Mouse (Mus musculus): Measurements from ENCODE around the gene Mras. TPM values are rescaled to one million over a fixed set of nuclear protein-coding genes. Genes with fewer than 3 reads are reported as not detected.

The Mras gene
- polyA plus RNA-seq, 1 experiment from 2014 or later = 50.9 TPM

DNA sequence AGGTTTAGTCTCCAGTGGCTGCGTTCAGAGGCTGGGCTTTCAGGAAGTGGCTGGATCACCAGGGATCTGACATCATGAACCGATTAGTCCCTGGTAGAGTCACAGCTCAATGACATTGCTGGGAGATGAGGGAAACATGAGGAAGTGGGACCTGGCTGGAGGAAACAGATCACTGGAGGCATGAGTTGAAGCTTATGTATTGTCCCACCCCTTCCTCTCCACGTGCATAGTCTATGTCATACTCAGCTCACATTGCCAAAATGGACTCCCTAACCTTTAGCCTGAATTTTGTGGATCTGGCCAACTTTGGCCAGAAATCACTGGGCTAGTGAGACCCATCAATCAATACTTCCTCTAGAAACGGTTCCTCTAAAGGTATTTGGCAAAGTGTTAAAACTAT is 84.2 kb downstream of the Mras start:
- H3K4me2 ChIP-seq = no peak overlapping the region
- no peaks in the 10 kb centered on the region for H3K9me3 ChIP-seq (replicated peaks)
- H3K4me1 ChIP-seq = peaks cover 10% of the 10 kb centered on the region
- no peaks in the 10 kb centered on the region for H3K36me3 ChIP-seq
- H3K27ac ChIP-seq (replicated peaks) = no peak overlapping the region
- H3K4me3 ChIP-seq (replicated peaks) = no peak overlapping the region
- ATAC-seq (ENCODE audit: low FRiP score) = no peak
- H3K27me3 ChIP-seq (replicated peaks) = peaks cover 25% of the 10 kb centered on the region
- H3K9ac ChIP-seq (replicated peaks) = no peak overlapping the region
- 82% methylated on average over 4 of the region's 4 CpGs for WGBS

- 20% methylated on average over 4 of the region's 4 CpGs for WGBS
- H3K9me3 ChIP-seq (replicated peaks) = no peaks in the 10 kb centered on the region
- no peak overlapping the region for H3K4me3 ChIP-seq (replicated peaks)
- peaks cover 13% of the 10 kb centered on the region; the same call in 1 of the 2 replicates for H3K4me1 ChIP-seq
- H3K36me3 ChIP-seq = no peaks in the 10 kb centered on the region
- peak; percentile 88 for ATAC-seq (ENCODE audit: low FRiP score)
- H3K27me3 ChIP-seq (replicated peaks) = no peaks in the 10 kb centered on the region
- H3K9ac ChIP-seq (replicated peaks) = no peak overlapping the region
- 0 out of 2 replicates have a peak overlapping the region, but pooled peaks have one; percentile 48 for H3K27ac ChIP-seq (replicated peaks)
- H3K4me2 ChIP-seq = no peak overlapping the region
Observed at GRCm38 (mm10) chr9:99345351-99345792, 91.8 kb downstream of the Mras start.

DNA sequence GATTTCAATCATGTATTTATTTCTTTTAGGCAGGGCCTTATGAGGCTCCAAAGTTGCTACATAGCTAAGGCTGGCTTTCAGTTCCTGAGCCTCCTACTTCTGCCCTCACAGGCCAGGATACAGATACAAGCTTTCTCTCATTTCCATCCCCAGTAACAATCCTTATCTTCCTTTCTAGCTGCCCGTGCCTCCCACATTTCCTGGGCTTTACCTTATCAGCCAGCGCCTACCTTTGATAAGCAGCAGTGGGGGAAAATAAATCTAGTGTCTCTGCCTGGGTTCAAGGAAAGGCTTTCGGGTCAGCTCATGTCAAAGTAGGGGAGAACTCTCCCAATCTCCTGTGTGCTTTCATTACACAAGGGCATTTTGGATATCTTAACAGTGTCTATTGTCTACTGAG is 95.6 kb downstream of the Mras start:
- Histone ChIP-seq H3K4me3 (replicated peaks) (no peak overlapping the region), H3K9me3 (replicated peaks) (no peaks in the 10 kb centered on the region), H3K4me2 (no peak overlapping the region), H3K27ac (replicated peaks) (no peak overlapping the region), H3K36me3 (no peaks in the 10 kb centered on the region), H3K27me3 (replicated peaks) (no peaks in the 10 kb centered on the region), H3K9ac (replicated peaks) (no peak overlapping the region), H3K4me1 (peaks cover 13% of the 10 kb centered on the region; the same call in 1 of the 2 replicates)
- 86% methylated on average over 3 of the region's 3 CpGs for WGBS
- ATAC-seq (ENCODE audit: low FRiP score) = no peak

DNA sequence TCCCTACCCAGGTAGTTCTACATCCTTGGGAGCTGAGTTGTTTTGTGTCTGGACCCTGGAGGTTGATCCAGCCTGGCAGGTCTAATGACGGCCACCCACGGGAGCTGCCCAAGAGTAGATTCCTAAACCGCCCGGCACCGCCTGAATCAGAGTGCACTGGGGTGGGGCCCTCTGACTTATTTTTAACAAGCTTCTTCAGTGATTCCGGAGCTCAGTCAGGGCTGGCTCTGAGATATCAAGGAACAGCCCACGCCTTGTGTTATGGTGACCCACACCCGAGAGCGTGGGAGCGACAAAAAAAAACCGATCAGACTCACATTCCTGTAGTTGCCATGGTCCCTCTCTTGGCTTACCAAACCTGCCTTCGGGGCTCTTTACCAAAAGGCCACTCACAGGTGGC is 97.1 kb downstream of the Mras start:
- no peaks in the 10 kb centered on the region for H3K9me3 ChIP-seq (replicated peaks)
- H3K4me2 ChIP-seq = no peak overlapping the region
- H3K4me3 ChIP-seq (replicated peaks) = no peak overlapping the region
- no peak for ATAC-seq (ENCODE audit: low FRiP score)
- WGBS = 76% methylated on average over 12 of the region's 12 CpGs
- no peak overlapping the region for H3K27ac ChIP-seq (replicated peaks)
- H3K4me1 ChIP-seq = peaks cover 10% of the 10 kb centered on the region; the same call in 1 of the 2 replicates
- no peaks in the 10 kb centered on the region for H3K27me3 ChIP-seq (replicated peaks)
- no peaks in the 10 kb centered on the region for H3K36me3 ChIP-seq
- no peak overlapping the region for H3K9ac ChIP-seq (replicated peaks)

GRCm38 (mm10) chr9:99339182-99339581 is 98.0 kb downstream of the Mras start:
- H3K27me3 ChIP-seq (replicated peaks) = no peaks in the 10 kb centered on the region
- no peaks in the 10 kb centered on the region for H3K9me3 ChIP-seq (replicated peaks)
- no peak overlapping the region for H3K27ac ChIP-seq (replicated peaks)
- ATAC-seq (ENCODE audit: low FRiP score) = no peak
- H3K36me3 ChIP-seq = no peaks in the 10 kb centered on the region
- H3K4me3 ChIP-seq (replicated peaks) = no peak overlapping the region
- WGBS = 89% methylated on average over 1 of the region's 1 CpGs
- H3K4me1 ChIP-seq = 0 out of 2 replicates have a peak, but pooled peaks cover 4% of the 10 kb centered on the region
- H3K9ac ChIP-seq (replicated peaks) = no peak overlapping the region
- H3K4me2 ChIP-seq = no peak overlapping the region

GRCm38 (mm10) chr9:99338293-99338692 is 98.9 kb downstream of the Mras start:
- 89% methylated on average over 1 of the region's 1 CpGs for WGBS
- H3K4me3 ChIP-seq (replicated peaks) = no peak overlapping the region
- ATAC-seq (ENCODE audit: low FRiP score) = no peak

GRCm38 (mm10) chr9:99336538-99336937 is 100.6 kb downstream of the Mras start:
- H3K4me1 ChIP-seq = no peaks in the 10 kb centered on the region
- ATAC-seq (ENCODE audit: low FRiP score) = no peak

More at GRCm38 (mm10) chr9:99338293-99338692, 98.9 kb downstream of the Mras start:
- no peaks in the 10 kb centered on the region for H3K9me3 ChIP-seq (replicated peaks)
- no peak overlapping the region for H3K27ac ChIP-seq (replicated peaks)
- H3K27me3 ChIP-seq (replicated peaks) = no peaks in the 10 kb centered on the region
- H3K4me2 ChIP-seq = no peak overlapping the region
- 0 out of 2 replicates have a peak, but pooled peaks cover 3% of the 10 kb centered on the region for H3K4me1 ChIP-seq
- no peak overlapping the region for H3K9ac ChIP-seq (replicated peaks)
- H3K36me3 ChIP-seq = no peaks in the 10 kb centered on the region

More at GRCm38 (mm10) chr9:99336538-99336937, 100.6 kb downstream of the Mras start:
- no peak overlapping the region for H3K27ac ChIP-seq (replicated peaks)
- no peaks in the 10 kb centered on the region for H3K27me3 ChIP-seq (replicated peaks)
- no peaks in the 10 kb centered on the region for H3K36me3 ChIP-seq
- no peak overlapping the region for H3K4me2 ChIP-seq
- 92% methylated on average over 4 of the region's 4 CpGs for WGBS
- H3K9ac ChIP-seq (replicated peaks) = no peak overlapping the region
- no peak overlapping the region for H3K4me3 ChIP-seq (replicated peaks)
- no peaks in the 10 kb centered on the region for H3K9me3 ChIP-seq (replicated peaks)

Other genes with a start within 250 kb of the Mras start
- gene Faiml, start 200.1 kb downstream of the Mras start, polyA plus RNA-seq (2015; fragmentation: Nextera tagmentation; extraction: Ambion mirVana) = not detected in 2 replicates
- 45.9 and 52.5 TPM in 2 replicates for gene Cep70, start 194.0 kb downstream of the Mras start, polyA plus RNA-seq (2015; fragmentation: Nextera tagmentation; extraction: Ambion mirVana)
- 0.60 and 0.64 TPM in 2 replicates for gene Esyt3, start 78.8 kb downstream of the Mras start, polyA plus RNA-seq (2015; fragmentation: Nextera tagmentation; extraction: Ambion mirVana)
- gene Nme9, start 14.1 kb upstream of the Mras start, polyA plus RNA-seq (2015; fragmentation: Nextera tagmentation; extraction: Ambion mirVana) = 0.13 and 0.29 TPM in 2 replicates
- gene Armc8, start 131.5 kb upstream of the Mras start, polyA plus RNA-seq (2015; fragmentation: Nextera tagmentation; extraction: Ambion mirVana) = 67.1 and 73.8 TPM in 2 replicates
- 23.2 and 28.7 TPM in 2 replicates for gene Dbr1, start 138.4 kb upstream of the Mras start, polyA plus RNA-seq (2015; fragmentation: Nextera tagmentation; extraction: Ambion mirVana)
- gene A4gnt, start 175.1 kb upstream of the Mras start, polyA plus RNA-seq (2015; fragmentation: Nextera tagmentation; extraction: Ambion mirVana) = not detected in 2 replicates
- 8.5 and 9.6 TPM in 2 replicates for gene Dzip1l, start 192.1 kb upstream of the Mras start, polyA plus RNA-seq (2015; fragmentation: Nextera tagmentation; extraction: Ambion mirVana)

Data from neural tube, embryonic 15.5 days (tissue).